Mouse (Mus musculus): Measurements from ENCODE around the gene Copz1.

The Copz1 gene

GRCm38 (mm10) chr15:103292673-103293345 lies 20.3 kb downstream of the Copz1 start:
- DNase-seq (ENCODE audit: inconsistent ontology term): peak; percentile 42

GRCm38 (mm10) chr15:103293375-103293774 lies 20.9 kb downstream of the Copz1 start:
- no peak for DNase-seq (ENCODE audit: inconsistent ontology term)

GRCm38 (mm10) chr15:103294649-103295048 lies 22.1 kb downstream of the Copz1 start:
- no peak for DNase-seq (ENCODE audit: inconsistent ontology term)

- no peak for DNase-seq (ENCODE audit: inconsistent ontology term)
Observed at GRCm38 (mm10) chr15:103295851-103296250, 23.3 kb downstream of the Copz1 start.

GRCm38 (mm10) chr15:103297313-103297712 lies 24.8 kb downstream of the Copz1 start:
- DNase-seq (ENCODE audit: inconsistent ontology term): no peak

- DNase-seq (ENCODE audit: inconsistent ontology term): no peak
Observed at GRCm38 (mm10) chr15:103298026-103298425, 25.5 kb downstream of the Copz1 start.

- DNase-seq (ENCODE audit: inconsistent ontology term): no peak
Observed at GRCm38 (mm10) chr15:103298861-103299616, 26.5 kb downstream of the Copz1 start.

- no peak for DNase-seq (ENCODE audit: inconsistent ontology term)
Observed at GRCm38 (mm10) chr15:103299644-103300043, 27.1 kb downstream of the Copz1 start.

GRCm38 (mm10) chr15:103300067-103300471 lies 27.6 kb downstream of the Copz1 start:
- no peak for DNase-seq (ENCODE audit: inconsistent ontology term)

- DNase-seq (ENCODE audit: inconsistent ontology term): no peak
Observed at GRCm38 (mm10) chr15:103300560-103300959, 28.0 kb downstream of the Copz1 start.

- no peak for DNase-seq (ENCODE audit: inconsistent ontology term)
Observed at GRCm38 (mm10) chr15:103301046-103301445, 28.5 kb downstream of the Copz1 start.

- DNase-seq (ENCODE audit: inconsistent ontology term): no peak
Observed at GRCm38 (mm10) chr15:103301547-103302340, 29.2 kb downstream of the Copz1 start.

GRCm38 (mm10) chr15:103302341-103303021 lies 30.0 kb downstream of the Copz1 start:
- no peak for DNase-seq (ENCODE audit: inconsistent ontology term)

- no peak for DNase-seq (ENCODE audit: inconsistent ontology term)
Observed at GRCm38 (mm10) chr15:103303916-103304615, 31.6 kb downstream of the Copz1 start.

- DNase-seq (ENCODE audit: inconsistent ontology term): no peak
Observed at GRCm38 (mm10) chr15:103304616-103304969, 32.1 kb downstream of the Copz1 start.

- DNase-seq (ENCODE audit: inconsistent ontology term): peak; percentile 96
Observed at GRCm38 (mm10) chr15:103305070-103305678, 32.7 kb downstream of the Copz1 start.

GRCm38 (mm10) chr15:103305792-103306645 lies 33.5 kb downstream of the Copz1 start:
- no peak for DNase-seq (ENCODE audit: inconsistent ontology term)

GRCm38 (mm10) chr15:103307125-103307524 lies 34.6 kb downstream of the Copz1 start:
- peak; percentile 85 for DNase-seq (ENCODE audit: inconsistent ontology term)

- no peak for DNase-seq (ENCODE audit: inconsistent ontology term)
Observed at GRCm38 (mm10) chr15:103308056-103308875, 35.8 kb downstream of the Copz1 start.

Measured in Muller cell, postnatal 12 days (primary cell).